Mouse (Mus musculus) heart, adult 2 months (tissue): ENCODE measurements at regions not wholly inside any gene's neighbourhood (a gene's known extent, or its start where the extent isn't known, plus 50 kb on each side); places are given as distances from the start of the nearest gene placed in this dataset.

Source experiments
- CTCF ChIP-seq: fragments of 200-600 bp; IDR thresholded peaks from 2 replicates; pipeline ENCODE4 v1.8.1; 2022; ENCODE audit warnings: antibody characterized with exemption, mild to moderate bottlenecking, moderate library complexity
- POLR2A ChIP-seq: fragments of 200-500 bp; IDR thresholded peaks from 2 replicates; pipeline ENCODE4 v1.6.1; 2011; ENCODE audit warnings: mild to moderate bottlenecking, low read depth, low read length, control low read depth; ENCODE audit not compliant: insufficient read depth

DNA sequence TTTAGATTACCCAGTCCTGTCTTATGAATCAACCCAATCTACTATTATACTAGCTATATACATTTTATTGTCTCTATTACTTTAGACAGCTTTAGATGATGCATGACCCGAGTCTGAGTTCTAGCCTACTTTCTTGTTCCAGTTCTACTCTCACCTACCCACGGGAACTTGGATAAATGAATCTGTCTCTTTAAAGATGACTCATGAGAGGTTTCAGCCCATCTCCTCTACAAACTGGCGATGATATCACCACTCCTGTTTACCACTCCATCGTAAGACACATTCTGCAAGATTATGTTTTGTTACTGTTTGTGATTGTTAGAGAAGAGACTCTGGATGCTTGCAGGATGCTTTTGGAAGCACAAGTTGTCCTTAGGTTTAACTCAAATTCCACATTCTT, 295.0 kb downstream of the Ostf1 start:
- TF ChIP-seq POLR2A, result no peak
- TF ChIP-seq CTCF, result no peak
